Mouse (Mus musculus): Measurements from ENCODE around the gene Asl.

Asl gene

GRCm38 (mm10) chr5:130029142-130029897, at the start of gene Asl, which contains the start of gene Crcp:
Gene Asl, minus strand, starts transcription at chr5:130029247.
Gene Crcp, plus strand, starts transcription at chr5:130029290.
- peak; percentile 81 for DNase-seq (ENCODE audit: low spot score)

- DNase-seq (ENCODE audit: low spot score), result peak; percentile 2
Measured at GRCm38 (mm10) chr5:130078834-130079156, 49.7 kb upstream of the Asl start.

- no peak for DNase-seq (ENCODE audit: low spot score)
Measured at GRCm38 (mm10) chr5:130078096-130078833, 49.2 kb upstream of the Asl start.

- no peak for DNase-seq (ENCODE audit: low spot score)
Measured at GRCm38 (mm10) chr5:130076396-130076795, 47.3 kb upstream of the Asl start.

- no peak for DNase-seq (ENCODE audit: low spot score)
Measured at GRCm38 (mm10) chr5:130074491-130074890, 45.4 kb upstream of the Asl start.

- DNase-seq (ENCODE audit: low spot score), result no peak
Measured at GRCm38 (mm10) chr5:130073026-130073425, 44.0 kb upstream of the Asl start, which contains the start of gene Tpst1. Gene Tpst1, plus strand, starts transcription at chr5:130073326.

- DNase-seq (ENCODE audit: low spot score), result no peak
Measured at GRCm38 (mm10) chr5:130067841-130068264, 38.8 kb upstream of the Asl start.

GRCm38 (mm10) chr5:130065579-130065978, 36.5 kb upstream of the Asl start:
- peak; percentile 9 for DNase-seq (ENCODE audit: low spot score)

- no peak for DNase-seq (ENCODE audit: low spot score)
Measured at GRCm38 (mm10) chr5:130063760-130064159, 34.7 kb upstream of the Asl start.

- no peak for DNase-seq (ENCODE audit: low spot score)
Measured at GRCm38 (mm10) chr5:130062096-130062495, 33.0 kb upstream of the Asl start.

GRCm38 (mm10) chr5:130060329-130060665, 31.2 kb upstream of the Asl start:
- DNase-seq (ENCODE audit: low spot score), result no peak

- no peak for DNase-seq (ENCODE audit: low spot score)
Measured at GRCm38 (mm10) chr5:130059413-130060328, 30.6 kb upstream of the Asl start.

GRCm38 (mm10) chr5:130056303-130056702, 27.3 kb upstream of the Asl start:
- DNase-seq (ENCODE audit: low spot score), result no peak

- no peak for DNase-seq (ENCODE audit: low spot score)
Measured at GRCm38 (mm10) chr5:130055688-130056087, 26.6 kb upstream of the Asl start.

- DNase-seq (ENCODE audit: low spot score), result no peak
Measured at GRCm38 (mm10) chr5:130052955-130053354, 23.9 kb upstream of the Asl start.

GRCm38 (mm10) chr5:130052510-130052909, 23.5 kb upstream of the Asl start:
- no peak for DNase-seq (ENCODE audit: low spot score)

GRCm38 (mm10) chr5:130051073-130051860, 22.2 kb upstream of the Asl start:
- DNase-seq (ENCODE audit: low spot score), result no peak

- DNase-seq (ENCODE audit: low spot score), result peak; percentile 62
Measured at GRCm38 (mm10) chr5:130050416-130050815, 21.4 kb upstream of the Asl start.

- DNase-seq (ENCODE audit: low spot score), result peak; percentile 25
Measured at GRCm38 (mm10) chr5:130048786-130049520, 19.9 kb upstream of the Asl start.

- no peak for DNase-seq (ENCODE audit: low spot score)
Measured at GRCm38 (mm10) chr5:130047013-130047412, 18.0 kb upstream of the Asl start.

- DNase-seq (ENCODE audit: low spot score), result no peak
Measured at GRCm38 (mm10) chr5:130046589-130046988, 17.5 kb upstream of the Asl start.

All from retina, embryonic 14.5 days (tissue).